Mouse (Mus musculus) hindbrain, embryonic 13.5 days (tissue): ENCODE measurements at regions not wholly inside any gene's neighbourhood (a gene's known extent, or its start where the extent isn't known, plus 50 kb on each side); places are given as distances from the start of the nearest gene placed in this dataset.

ENCODE experiments used
- ATAC-seq: fragments of 200-750 bp; cut with Nextera tagmentation; 2 replicates; pipeline ENCODE4 v1.8.0; 2017; ENCODE audit warnings: moderate TSS enrichment; ENCODE audit not compliant: low FRiP score
- H3K27ac ChIP-seq: fragments of 300-500 bp; sonication (generic); 2 replicates; pipeline ENCODE4 v1.5.1; 2015; ENCODE audit warnings: inconsistent platforms, mild to moderate bottlenecking, moderate library complexity
- H3K27me3 ChIP-seq: fragments of 300-500 bp; sonication (generic); 2 replicates; pipeline ENCODE4 v1.6.1; 2015; ENCODE audit warnings: mild to moderate bottlenecking, inconsistent platforms
- H3K36me3 ChIP-seq: fragments of 300-500 bp; sonication (generic); 2 replicates; pipeline ENCODE4 v1.6.1; 2015; ENCODE audit warnings: mild to moderate bottlenecking, inconsistent platforms
- H3K4me1 ChIP-seq: fragments of 300-500 bp; sonication (generic); replicated peaks from 2 replicates; pipeline ENCODE4 v1.6.1; 2015; ENCODE audit warnings: inconsistent platforms
- H3K4me2 ChIP-seq: fragments of 300-500 bp; sonication (generic); 2 replicates; pipeline ENCODE4 v1.6.1; 2015; ENCODE audit warnings: inconsistent platforms, mild to moderate bottlenecking, moderate library complexity
- H3K4me3 ChIP-seq: fragments of 300-500 bp; sonication (generic); 2 replicates; pipeline ENCODE4 v1.5.1; 2015; ENCODE audit warnings: mild to moderate bottlenecking, inconsistent platforms
- H3K9ac ChIP-seq: fragments of 300-500 bp; sonication (generic); 2 replicates; pipeline ENCODE4 v1.6.1; 2015; ENCODE audit warnings: mild to moderate bottlenecking, inconsistent platforms
- H3K9me3 ChIP-seq: fragments of 300-500 bp; sonication (generic); 2 replicates; pipeline ENCODE4 v1.6.1; 2016; ENCODE audit warnings: inconsistent platforms
- WGBS: fragments of 180-500 bp; shearing (Covaris S2); methylation state at CpG from one replicate; pipeline ENCODE4 v1.1.7; 2015; 5-methylcytosine and 5-hydroxymethylcytosine counted together

GRCm38 (mm10) chr3:29812480-29813240 is 730.8 kb downstream of the Egfem1 start:
- Histone ChIP-seq H3K27ac (no peak overlapping the region), H3K4me1 (no peaks in the 10 kb centered on the region), H3K27me3 (0 out of 2 replicates have a peak, but pooled peaks cover 5% of the 10 kb centered on the region), H3K9me3 (no peaks in the 10 kb centered on the region), H3K36me3 (no peaks in the 10 kb centered on the region), H3K9ac (no peak overlapping the region), H3K4me2 (peak overlapping the region; percentile 36), H3K4me3 (no peak overlapping the region)
- peak; percentile 78; the same call in 1 of the 2 replicates for ATAC-seq
- WGBS, result 48% methylated on average over 14 of the region's 14 CpGs

GRCm38 (mm10) chr3:29806046-29806445 is 724.2 kb downstream of the Egfem1 start:
- Histone ChIP-seq H3K4me3 (no peak overlapping the region), H3K9me3 (no peaks in the 10 kb centered on the region), H3K36me3 (no peaks in the 10 kb centered on the region), H3K4me1 (no peaks in the 10 kb centered on the region), H3K9ac (no peak overlapping the region), H3K4me2 (no peak overlapping the region), H3K27ac (no peak overlapping the region), H3K27me3 (0 out of 2 replicates have a peak, but pooled peaks cover 3% of the 10 kb centered on the region)
- 94% methylated on average over 2 of the region's 2 CpGs for WGBS
- no peak for ATAC-seq

GRCm38 (mm10) chr3:29803456-29803855 is 721.6 kb downstream of the Egfem1 start:
- 56% methylated on average over 5 of the region's 5 CpGs for WGBS
- Histone ChIP-seq H3K4me1 (no peaks in the 10 kb centered on the region), H3K4me3 (no peak overlapping the region), H3K27ac (no peak overlapping the region), H3K9me3 (no peaks in the 10 kb centered on the region), H3K4me2 (no peak overlapping the region), H3K36me3 (no peaks in the 10 kb centered on the region), H3K9ac (no peak overlapping the region), H3K27me3 (no peaks in the 10 kb centered on the region)
- no peak for ATAC-seq

- Histone ChIP-seq H3K4me1 (no peaks in the 10 kb centered on the region), H3K9ac (no peak overlapping the region), H3K27me3 (no peaks in the 10 kb centered on the region), H3K9me3 (no peaks in the 10 kb centered on the region), H3K4me2 (no peak overlapping the region), H3K27ac (no peak overlapping the region), H3K36me3 (no peaks in the 10 kb centered on the region), H3K4me3 (no peak overlapping the region)
- 76% methylated on average over 3 of the region's 3 CpGs for WGBS
- ATAC-seq, result no peak
Observed at GRCm38 (mm10) chr3:29801081-29801480, 719.3 kb downstream of the Egfem1 start.

GRCm38 (mm10) chr3:29774365-29774764 is 692.5 kb downstream of the Egfem1 start:
- Histone ChIP-seq H3K4me1 (no peaks in the 10 kb centered on the region), H3K9me3 (no peaks in the 10 kb centered on the region), H3K4me3 (no peak overlapping the region), H3K36me3 (no peaks in the 10 kb centered on the region), H3K27me3 (no peaks in the 10 kb centered on the region), H3K4me2 (no peak overlapping the region), H3K27ac (no peak overlapping the region), H3K9ac (no peak overlapping the region)
- 0 out of 2 replicates have a peak, but pooled peaks have one; percentile 43 for ATAC-seq
- 61% methylated on average over 3 of the region's 3 CpGs for WGBS

GRCm38 (mm10) chr3:29771194-29771593 is 689.4 kb downstream of the Egfem1 start:
- H3K36me3 ChIP-seq, result no peaks in the 10 kb centered on the region
- no peaks in the 10 kb centered on the region for H3K9me3 ChIP-seq
- WGBS, result 82% methylated on average over 1 of the region's 1 CpGs
- H3K4me1 ChIP-seq, result no peaks in the 10 kb centered on the region
- H3K9ac ChIP-seq, result no peak overlapping the region
- H3K27me3 ChIP-seq, result no peaks in the 10 kb centered on the region
- H3K4me2 ChIP-seq, result no peak overlapping the region
- H3K4me3 ChIP-seq, result no peak overlapping the region
- ATAC-seq, result no peak
- H3K27ac ChIP-seq, result no peak overlapping the region

GRCm38 (mm10) chr3:29768592-29768991 is 686.8 kb downstream of the Egfem1 start:
- no peaks in the 10 kb centered on the region for H3K9me3 ChIP-seq
- H3K4me3 ChIP-seq, result no peak overlapping the region
- H3K27me3 ChIP-seq, result no peaks in the 10 kb centered on the region
- H3K27ac ChIP-seq, result no peak overlapping the region
- no peak overlapping the region for H3K9ac ChIP-seq
- no peak overlapping the region for H3K4me2 ChIP-seq
- 73% methylated on average over 5 of the region's 5 CpGs for WGBS
- no peaks in the 10 kb centered on the region for H3K36me3 ChIP-seq
- ATAC-seq, result no peak
- no peaks in the 10 kb centered on the region for H3K4me1 ChIP-seq

- H3K9me3 ChIP-seq, result no peaks in the 10 kb centered on the region
- H3K9ac ChIP-seq, result no peak overlapping the region
- no peaks in the 10 kb centered on the region for H3K27me3 ChIP-seq
- H3K4me2 ChIP-seq, result no peak overlapping the region
- no peak for ATAC-seq
- H3K4me3 ChIP-seq, result no peak overlapping the region
- H3K4me1 ChIP-seq, result no peaks in the 10 kb centered on the region
- WGBS, result 96% methylated on average over 3 of the region's 3 CpGs
- no peaks in the 10 kb centered on the region for H3K36me3 ChIP-seq
- H3K27ac ChIP-seq, result no peak overlapping the region
Observed at GRCm38 (mm10) chr3:29764021-29764420, 682.2 kb downstream of the Egfem1 start.

GRCm38 (mm10) chr3:29757821-29758494 is 676.1 kb downstream of the Egfem1 start:
- no peak overlapping the region for H3K4me2 ChIP-seq
- no peak overlapping the region for H3K9ac ChIP-seq
- ATAC-seq, result no peak
- H3K27me3 ChIP-seq, result no peaks in the 10 kb centered on the region
- H3K36me3 ChIP-seq, result no peaks in the 10 kb centered on the region
- no peak overlapping the region for H3K27ac ChIP-seq
- H3K9me3 ChIP-seq, result no peaks in the 10 kb centered on the region
- 73% methylated on average over 8 of the region's 8 CpGs for WGBS
- H3K4me1 ChIP-seq, result no peaks in the 10 kb centered on the region
- no peak overlapping the region for H3K4me3 ChIP-seq
